Mouse (Mus musculus) MEL (cell line): ENCODE measurements around the gene Ehbp1l1. TPM values are rescaled to one million over a fixed set of nuclear protein-coding genes. Genes with fewer than 3 reads are reported as not detected.

Source experiments
- DNase-seq: peaks from one replicate; pipeline ENCODE4 v3.0.0; 2011; ENCODE audit warnings: low read depth, low spot score
- H3K27ac ChIP-seq: 2 replicates; pipeline ENCODE4 v1.5.1; 2012; ENCODE audit warnings: low read depth, mild to moderate bottlenecking, control low read depth, low read length, moderate library complexity; ENCODE audit not compliant: control insufficient read depth
- H3K27me3 ChIP-seq, 2 experiments: fragments of 150-350 bp in 1 of 2; sonication (generic) in 1 of 2; 2 replicates each; pipeline ENCODE4 v1.6.1; 2012; ENCODE audit warnings: low read length in 2 of 2, mild to moderate bottlenecking in 2 of 2, improper control_type of control experiment in 1 of 2, moderate library complexity in 1 of 2; ENCODE audit not compliant: insufficient read depth in 2 of 2, control insufficient read depth in 1 of 2
- H3K36me3 ChIP-seq, 2 experiments: 2 replicates each; pipeline ENCODE4 v1.6.1; 2012 to 2014; ENCODE audit warnings: low read length in 2 of 2, improper control_type of control experiment in 1 of 2, inconsistent platforms in 1 of 2, mild to moderate bottlenecking in 1 of 2; ENCODE audit not compliant: insufficient read depth in 2 of 2, control insufficient read depth in 1 of 2
- H3K4me1 ChIP-seq, 2 experiments: fragments of 150-350 bp in 1 of 2; sonication (generic) in 1 of 2; 2 replicates each; pipeline ENCODE4 v1.6.1; 2012; ENCODE audit warnings: low read length in 2 of 2, improper control_type of control experiment in 1 of 2, mild to moderate bottlenecking in 1 of 2; ENCODE audit not compliant: insufficient read depth in 2 of 2, control insufficient read depth in 1 of 2
- H3K4me3 ChIP-seq, 2 experiments: fragments of 150-350 bp in 1 of 2; sonication (generic) in 1 of 2; 2 replicates each; pipeline ENCODE4 v1.5.1; 2012; ENCODE audit warnings: low read depth in 2 of 2, low read length in 2 of 2, mild to moderate bottlenecking in 2 of 2, moderate library complexity in 2 of 2, control low read depth in 1 of 2, improper control_type of control experiment in 1 of 2; ENCODE audit not compliant: control insufficient read depth in 1 of 2, insufficient read depth in 1 of 2
- H3K79me2 ChIP-seq: 2 replicates; pipeline ENCODE4 v1.6.1; 2012; ENCODE audit warnings: mild to moderate bottlenecking, low read length, moderate library complexity; ENCODE audit not compliant: control insufficient read depth, poor library complexity, insufficient read depth
- H3K9ac ChIP-seq: 2 replicates; pipeline ENCODE4 v1.6.1; 2012; ENCODE audit warnings: low read depth, mild to moderate bottlenecking, control low read depth, low read length, moderate library complexity; ENCODE audit not compliant: control insufficient read depth, poor library complexity, severe bottlenecking
- H3K9me3 ChIP-seq: fragments of 150-350 bp; sonication (generic); replicated peaks from 2 replicates; pipeline ENCODE4 v1.6.1; 2012; ENCODE audit warnings: mild to moderate bottlenecking, low read length, improper control_type of control experiment, moderate library complexity; ENCODE audit not compliant: insufficient read depth
- BHLHE40 ChIP-seq: IDR thresholded peaks from 2 replicates; pipeline ENCODE4 v1.6.1; 2012; ENCODE audit warnings: low read depth, mild to moderate bottlenecking, inconsistent platforms, low read length, improper control_type of control experiment, borderline replicate concordance
- CHD1 ChIP-seq: IDR thresholded peaks from 2 replicates; pipeline ENCODE4 v1.6.1; 2012; ENCODE audit warnings: low read depth, mild to moderate bottlenecking, inconsistent platforms, low read length, improper control_type of control experiment
- CTCF ChIP-seq, 3 experiments: IDR thresholded peaks in 2 of 3; conservative IDR thresholded peaks in 1 of 3; 2 replicates each; pipeline ENCODE4 v1.5.1; 2011 to 2012; ENCODE audit warnings: low read length in 3 of 3, low read depth in 2 of 3, mild to moderate bottlenecking in 2 of 3, improper control_type of control experiment in 1 of 3, inconsistent platforms in 1 of 3, mixed read lengths in 1 of 3, moderate library complexity in 1 of 3; ENCODE audit not compliant: control insufficient read depth in 1 of 3, insufficient read depth in 1 of 3, poor library complexity in 1 of 3, severe bottlenecking in 1 of 3
- E2F4 ChIP-seq: IDR thresholded peaks from 2 replicates; pipeline ENCODE4 v1.6.1; 2011; ENCODE audit warnings: low read depth, low read length, improper control_type of control experiment, borderline replicate concordance
- ELF1 ChIP-seq: IDR thresholded peaks from 2 replicates; pipeline ENCODE4 v1.6.1; 2014; ENCODE audit warnings: low read depth, mild to moderate bottlenecking, inconsistent platforms, low read length, improper control_type of control experiment, moderate library complexity
- ETS1 ChIP-seq: IDR thresholded peaks from 2 replicates; pipeline ENCODE4 v1.6.1; 2012; ENCODE audit warnings: low read depth, mild to moderate bottlenecking, inconsistent platforms, low read length, improper control_type of control experiment, moderate library complexity
- GABPA ChIP-seq: IDR thresholded peaks from 2 replicates; pipeline ENCODE4 v1.6.1; 2012; ENCODE audit warnings: low read depth, mild to moderate bottlenecking, inconsistent platforms, low read length, improper control_type of control experiment, moderate library complexity
- GATA1 ChIP-seq: IDR thresholded peaks from 2 replicates; pipeline ENCODE4 v1.6.1; 2011; ENCODE audit warnings: low read depth, low read length, improper control_type of control experiment
- KAT2A ChIP-seq: conservative IDR thresholded peaks from 2 replicates; pipeline ENCODE4 v1.6.1; 2012; ENCODE audit warnings: low read depth, low read length, improper control_type of control experiment, inconsistent platforms
- MAFK ChIP-seq: IDR thresholded peaks from 2 replicates; pipeline ENCODE4 v1.6.1; 2011; ENCODE audit warnings: low read depth, mild to moderate bottlenecking, low read length, improper control_type of control experiment, borderline replicate concordance
- MAX ChIP-seq: IDR thresholded peaks from 2 replicates; pipeline ENCODE4 v1.6.1; 2011; ENCODE audit warnings: low read length, improper control_type of control experiment
- MAZ ChIP-seq: IDR thresholded peaks from 2 replicates; pipeline ENCODE4 v1.6.1; 2012; ENCODE audit warnings: low read depth, mild to moderate bottlenecking, inconsistent platforms, low read length, improper control_type of control experiment
- MEF2A ChIP-seq: IDR thresholded peaks from 2 replicates; pipeline ENCODE4 v1.6.1; 2014; ENCODE audit warnings: low read depth, mild to moderate bottlenecking, inconsistent platforms, low read length, improper control_type of control experiment; ENCODE audit not compliant: poor library complexity, insufficient replicate concordance, severe bottlenecking; ENCODE audit errors: extremely low read depth
- NRF1 ChIP-seq: IDR thresholded peaks from 2 replicates; pipeline ENCODE4 v1.6.1; 2014; ENCODE audit warnings: low read depth, mild to moderate bottlenecking, inconsistent platforms, low read length, improper control_type of control experiment, moderate library complexity; ENCODE audit not compliant: poor library complexity, insufficient read depth, severe bottlenecking
- POLR2AphosphoS5 ChIP-seq: IDR thresholded peaks from 2 replicates; pipeline ENCODE4 v1.6.1; 2012; ENCODE audit warnings: low read depth, borderline replicate concordance, mild to moderate bottlenecking, inconsistent platforms, low read length, moderate library complexity, mixed read lengths
- RAD21 ChIP-seq: IDR thresholded peaks from 2 replicates; pipeline ENCODE4 v1.6.1; 2011; ENCODE audit warnings: mild to moderate bottlenecking, low read depth, low read length, improper control_type of control experiment
- SIN3A ChIP-seq: IDR thresholded peaks from 2 replicates; pipeline ENCODE4 v1.6.1; 2012; ENCODE audit warnings: low read length, improper control_type of control experiment, inconsistent platforms
- TAL1 ChIP-seq: IDR thresholded peaks from 2 replicates; pipeline ENCODE4 v1.6.1; 2012; ENCODE audit warnings: mild to moderate bottlenecking, inconsistent platforms, low read length, moderate library complexity, mixed read lengths
- USF1 ChIP-seq: IDR thresholded peaks from 2 replicates; pipeline ENCODE4 v1.6.1; 2014; ENCODE audit warnings: low read depth, mild to moderate bottlenecking, inconsistent platforms, low read length, improper control_type of control experiment, moderate library complexity
- USF2 ChIP-seq, 2 experiments: IDR thresholded peaks; 2 replicates each; pipeline ENCODE4 v1.6.1; 2011 to 2012; ENCODE audit warnings: improper control_type of control experiment in 2 of 2, low read length in 2 of 2, borderline replicate concordance in 1 of 2, inconsistent platforms in 1 of 2, low read depth in 1 of 2, mild to moderate bottlenecking in 1 of 2; ENCODE audit not compliant: insufficient read depth in 1 of 2
- ZKSCAN1 ChIP-seq: IDR thresholded peaks from 2 replicates; pipeline ENCODE4 v1.6.1; 2012; ENCODE audit warnings: low read depth, mild to moderate bottlenecking, inconsistent platforms, low read length, improper control_type of control experiment, moderate library complexity
- ZNF384 ChIP-seq: IDR thresholded peaks from 2 replicates; pipeline ENCODE4 v1.6.1; 2012; ENCODE audit warnings: low read depth, mild to moderate bottlenecking, inconsistent platforms, low read length, improper control_type of control experiment
- polyA plus RNA-seq, 2 experiments: library from polyadenylated mRNA; stranded (reverse) in 1 of 2; unstranded in 1 of 2; fragments of >175 nt in 1 of 2; fragments of >200 nt in 1 of 2; gene quantifications; 2 replicates each; pipeline versions ENCODE4 v1.2.1 to v1.2.4; 2012; ENCODE audit warnings: low replicate concordance in 2 of 2, low read depth in 1 of 2; ENCODE audit not compliant: insufficient read length in 2 of 2, insufficient read depth in 1 of 2, missing spikeins in 1 of 2
- total RNA-seq: library from RNA; depleted of rRNA; stranded (reverse); fragments of 300-350 nt; gene quantifications from 2 replicates; pipeline ENCODE4 v1.2.3, GENCODE M21; 2012

Ehbp1l1 gene
- total and polyA plus RNA-seq, 3 experiments = 63.2 to 113 (median 77.3) TPM

- TF ChIP-seq NRF1 = no peak
- no peak for TF ChIP-seq GABPA
- no peak for TF ChIP-seq TAL1
- TF ChIP-seq CTCF (IDR thresholded peaks at IDR 0.05 in 2 of 3, conservative IDR thresholded peaks at IDR 0.05 in 1 of 3; ENCODE audit: control insufficient read depth in 1 of 3, insufficient read depth in 1 of 3, low read depth in 2 of 3, low read length in 3 of 3, poor library complexity in 1 of 3, severe bottlenecking in 1 of 3) = no peak
These were observed 62.9 kb downstream of the Ehbp1l1 start, which contains the start of gene Sipa1 (continued) for GRCm38 (mm10) chr19:5662981-5663913.

DNA sequence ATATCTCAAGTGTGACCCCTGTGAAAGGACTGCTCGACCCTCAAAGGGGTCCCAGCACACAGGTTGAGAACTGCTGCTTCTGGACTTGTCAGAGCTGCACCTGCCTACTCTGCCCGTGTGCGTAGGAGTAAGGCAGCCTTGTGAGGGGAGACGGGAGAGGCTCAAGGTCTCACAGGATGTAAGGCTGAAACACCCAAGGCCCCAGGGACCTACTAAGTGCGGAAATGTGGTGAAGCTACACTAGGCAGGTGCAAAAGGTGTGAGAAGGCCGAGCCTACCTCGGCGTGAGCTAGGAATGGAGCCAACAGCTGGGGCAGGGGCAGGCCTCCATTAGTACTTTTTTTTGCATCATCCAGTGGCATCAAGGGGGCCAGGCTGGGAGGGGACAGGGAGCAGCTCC is 63.8 kb downstream of the Ehbp1l1 start:
- H3K36me3 ChIP-seq = peaks cover 0 to 21% of the 10 kb centered on the region in 2 experiments; a peak in 2 of 4 replicates
- no peaks in the 10 kb centered on the region for H3K27me3 ChIP-seq
- no peaks in the 10 kb centered on the region for H3K9me3 ChIP-seq
- no peak overlapping the region for H3K9ac ChIP-seq
- no peak overlapping the region for H3K27ac ChIP-seq
- no peaks in the 10 kb centered on the region; the same call in 1 of the 2 replicates for H3K79me2 ChIP-seq
- DNase-seq = no peak
- peaks cover 1 to 34% of the 10 kb centered on the region in 2 experiments; a peak in 3 of 4 replicates for H3K4me1 ChIP-seq
- no peak overlapping the region for H3K4me3 ChIP-seq
- TF ChIP-seq E2F4 = no peak
- no peak for TF ChIP-seq SIN3A
- no peak for TF ChIP-seq ETS1
- TF ChIP-seq CTCF (IDR thresholded peaks at IDR 0.05 in 2 of 3, conservative IDR thresholded peaks at IDR 0.05 in 1 of 3; ENCODE audit: control insufficient read depth in 1 of 3, insufficient read depth in 1 of 3, low read depth in 2 of 3, low read length in 3 of 3, poor library complexity in 1 of 3, severe bottlenecking in 1 of 3) = no peak
- TF ChIP-seq, all 39 proteins: peak for 0

DNA sequence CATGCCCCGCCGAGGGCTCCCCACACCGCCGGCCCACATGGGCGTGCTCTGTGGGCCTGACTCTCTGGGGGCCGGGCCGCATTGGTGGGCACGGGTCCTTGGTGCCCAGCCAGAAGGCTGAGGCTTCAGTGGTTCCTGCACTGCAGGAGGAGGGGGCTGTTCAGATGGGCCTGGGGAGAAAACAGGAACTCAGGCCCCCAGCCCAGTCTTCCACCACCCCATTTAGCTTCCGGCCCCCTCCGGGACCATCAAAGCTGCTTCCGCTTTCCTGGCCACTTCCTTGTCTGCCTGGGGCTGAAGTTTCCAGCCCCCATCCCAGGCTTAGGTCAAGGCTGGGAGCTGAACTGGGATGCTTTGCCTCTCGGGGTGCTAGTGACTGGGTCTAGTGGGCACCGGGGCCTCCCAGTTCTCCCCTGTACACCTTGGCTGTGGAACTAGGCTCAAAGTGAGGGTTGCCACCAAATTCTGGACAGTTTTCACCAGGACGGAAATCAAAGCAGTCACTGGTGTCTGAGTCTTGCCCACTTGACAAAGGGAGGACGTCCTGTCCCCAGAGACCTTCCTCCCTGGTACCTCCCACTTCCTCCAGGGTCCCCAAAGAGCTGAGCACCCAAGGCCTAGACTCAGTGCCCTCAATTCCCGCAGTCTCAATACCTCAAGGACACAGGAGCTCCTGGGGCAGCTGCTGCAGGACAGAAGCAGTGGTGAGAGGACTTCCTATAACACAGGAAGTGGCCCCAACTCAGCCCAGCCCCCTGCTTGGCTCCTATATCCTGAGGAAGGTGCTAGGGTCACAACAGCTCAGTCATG is 65.0 kb downstream of the Ehbp1l1 start:
- Histone ChIP-seq H3K9ac (no peak overlapping the region), H3K4me1 (peaks cover 1 to 29% of the 10 kb centered on the region in 2 experiments; a peak in 3 of 4 replicates)
- no peak for TF ChIP-seq GABPA
- no peak for TF ChIP-seq ZNF384
- TF ChIP-seq SIN3A = no peak
- no peak for TF ChIP-seq CHD1
- no peak for TF ChIP-seq MAFK
- TF ChIP-seq BHLHE40 = no peak
- TF ChIP-seq E2F4 = no peak
- no peak for TF ChIP-seq KAT2A
- no peak for TF ChIP-seq MEF2A
- TF ChIP-seq POLR2AphosphoS5 = no peak
- TF ChIP-seq MAZ = no peak
- TF ChIP-seq ZKSCAN1 = no peak
- TF ChIP-seq GATA1 = no peak
- no peak for TF ChIP-seq MAX
- TF ChIP-seq USF1 = no peak
- TF ChIP-seq USF2 (IDR thresholded peaks at IDR 0.05; ENCODE audit: borderline replicate concordance in 1 of 2, insufficient read depth in 1 of 2, low read depth in 1 of 2, low read length in 2 of 2) = no peak
- TF ChIP-seq TAL1 = no peak
- no peak for TF ChIP-seq ELF1
- TF ChIP-seq RAD21 = no peak
- TF ChIP-seq, all 39 proteins: peak for 0
- Histone ChIP-seq H3K27me3 (no peaks in the 10 kb centered on the region), H3K36me3 (peaks cover 0 to 21% of the 10 kb centered on the region in 2 experiments; a peak in 2 of 4 replicates), H3K27ac (no peak overlapping the region), H3K4me3 (no peak overlapping the region), H3K79me2 (no peaks in the 10 kb centered on the region; the same call in 1 of the 2 replicates), H3K9me3 (no peaks in the 10 kb centered on the region)
- DNase-seq = no peak
